Mouse (Mus musculus): ENCODE data around the gene Rpl36-ps4. TPM values are rescaled to one million over a fixed set of nuclear protein-coding genes. Genes with fewer than 3 reads are reported as not detected.

The Rpl36-ps4 gene
- not detected for polyA plus RNA-seq (2017; shearing (Covaris generic))

DNA sequence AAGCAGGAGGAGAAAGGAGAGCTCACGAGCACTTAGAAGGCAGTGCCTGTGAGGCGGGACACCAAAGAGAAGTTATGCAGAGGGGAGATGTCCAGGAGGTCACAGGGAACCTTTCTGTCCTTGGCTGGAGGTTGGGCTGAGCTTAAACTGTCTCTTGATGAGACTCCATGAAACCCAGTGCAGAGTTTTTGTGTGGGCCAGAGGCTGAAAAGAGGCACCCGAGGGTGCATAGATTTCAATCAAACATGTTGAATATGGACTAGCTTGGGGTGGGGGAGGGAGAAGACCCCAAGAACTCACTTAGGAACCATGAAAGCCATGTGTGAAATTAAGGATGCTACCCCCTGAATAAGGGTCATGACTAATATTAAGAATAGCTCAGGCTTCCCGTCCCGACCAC lies at the start of gene Rpl36-ps4:
Gene Rpl36-ps4, plus strand, starts transcription at position 301 of the 400 bp plus-strand sequence.

Other genes with a start within 250 kb of the Rpl36-ps4 start
- 10 to 100 TPM; 53.9 to 57.8 TPM for gene Msh2, start 248.6 kb upstream of the Rpl36-ps4 start, polyA plus RNA-seq (2017; shearing (Covaris generic))
- not detected for gene Kcnk12, start 123.0 kb upstream of the Rpl36-ps4 start, polyA plus RNA-seq (2017; shearing (Covaris generic))
- gene Msh6, start 54.1 kb downstream of the Rpl36-ps4 start, polyA plus RNA-seq (2017; shearing (Covaris generic)): 10 to 100 TPM; 45.7 to 51.9 TPM
- 10 to 100 TPM; 10.9 to 11.9 TPM for gene Fbxo11, start 144.3 kb downstream of the Rpl36-ps4 start, polyA plus RNA-seq (2017; shearing (Covaris generic))

All from activated CD4-positive, CD25-positive, alpha-beta regulatory T cell (primary cell).